ENCODE assay signal across 22 mouse cellular contexts in the genomic region with DNA sequence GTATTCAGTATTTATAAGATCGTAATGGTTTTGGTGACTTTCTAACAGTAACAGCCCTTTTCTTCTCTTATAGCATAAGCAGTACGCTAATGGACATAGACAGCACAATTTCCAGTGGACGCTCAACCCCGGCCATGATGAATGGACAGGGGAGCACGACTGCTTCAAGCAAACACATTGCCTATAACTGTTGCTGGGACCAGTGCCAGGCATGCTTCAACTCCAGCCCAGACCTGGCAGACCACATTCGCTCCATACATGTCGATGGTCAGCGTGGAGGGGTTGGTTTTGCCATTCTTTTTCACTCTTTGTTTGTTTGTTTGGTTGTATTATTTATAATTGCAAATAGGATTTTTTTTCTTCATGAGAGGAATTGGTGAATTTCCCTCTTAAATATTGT. TPM values are rescaled to one million over a fixed set of nuclear protein-coding genes. Genes with fewer than 3 reads are reported as not detected.
DNase-seq lines count a peak whose midpoint lies in the region; ATAC-seq and TF ChIP-seq lines count a peak whose summit lies in the region.
"Had no signal": no experiment of that assay in that cellular context is flagged by ENCODE, and none has a peak within 500 bp of the region (broad histone marks: within the 10 kb centered on the region; RNA-seq: fewer than 3 reads in every experiment).

No protein-coding gene starts in this region.

- DNase-seq in heart, adult 2 months: no peak
- DNase-seq in hindbrain, postnatal 0 days (ENCODE audit: low spot score): peak; percentile 16
- DNase-seq in hindbrain, embryonic 14.5 days (ENCODE audit: low spot score): no peak
- peak; percentile 42 for DNase-seq in cerebellum, adult 11-12 months
- DNase-seq in cerebellum, postnatal 10 days: peak; percentile 57 to 75
- no peak for DNase-seq in layer of hippocampus, postnatal 36 days
- DNase-seq in right cerebral cortex, postnatal 25 days: no peak
- DNase-seq: forebrain, postnatal 0 days; gastrocnemius, postnatal 25 days; heart, postnatal 36 days; kidney, adult 18-20 months; kidney, postnatal 4 days; liver, postnatal 0 days had no signal

- no peak overlapping the region for H3K4me2 ChIP-seq in heart, embryonic 15.5 days
- H3K4me2 ChIP-seq in hindbrain, postnatal 0 days (ENCODE audit: low read depth, low read length): no peak overlapping the region
- H3K4me2 ChIP-seq in hindbrain, embryonic 14.5 days (replicated peaks): no peak overlapping the region
- H3K4me2 ChIP-seq: embryonic facial prominence, embryonic 12.5 days; limb, embryonic 12.5 days; liver, embryonic 11.5 days had no signal

- no peak for TF ChIP-seq CTCF in heart, adult 2 months (IDR thresholded peaks at IDR 0.05)
- TF ChIP-seq CTCF in hindbrain, postnatal 0 days (IDR thresholded peaks at IDR 0.05; ENCODE audit: low read depth): no peak

- intact Hi-C loops in heart, adult 2 months (cut with DNase I): no loop called here

- no peaks in the 10 kb centered on the region for H3K9me3 ChIP-seq in heart, embryonic 15.5 days (replicated peaks)
- H3K9me3 ChIP-seq in hindbrain, postnatal 0 days (ENCODE audit: low read length): no peaks in the 10 kb centered on the region
- no peaks in the 10 kb centered on the region for H3K9me3 ChIP-seq in hindbrain, embryonic 14.5 days (ENCODE audit: control insufficient read depth, low read length)
- H3K9me3 ChIP-seq: embryonic facial prominence, embryonic 12.5 days; limb, embryonic 12.5 days had no signal

- H3K79me2 ChIP-seq in heart, adult 2 months (replicated peaks; ENCODE audit: control insufficient read depth, insufficient read depth, low read length): peaks cover 3% of the 10 kb centered on the region

- no peaks in the 10 kb centered on the region for H3K27me3 ChIP-seq in heart, embryonic 15.5 days
- H3K27me3 ChIP-seq in heart, adult 2 months (ENCODE audit: control insufficient read depth, insufficient read depth, low read length): no peaks in the 10 kb centered on the region
- H3K27me3 ChIP-seq in hindbrain, postnatal 0 days (ENCODE audit: insufficient read depth, low read length): no peaks in the 10 kb centered on the region
- no peaks in the 10 kb centered on the region for H3K27me3 ChIP-seq in hindbrain, embryonic 14.5 days (ENCODE audit: control insufficient read depth, insufficient read depth, low read length)
- H3K27me3 ChIP-seq: embryonic facial prominence, embryonic 12.5 days; limb, embryonic 12.5 days; Patski had no signal

- WGBS in heart, embryonic 15.5 days: 66% methylated on average over 8 of the region's 8 CpGs
- WGBS in heart, adult 2 months: 68% methylated on average over 8 of the region's 8 CpGs
- 55% methylated on average over 8 of the region's 8 CpGs for WGBS in hindbrain, postnatal 0 days
- WGBS in hindbrain, embryonic 14.5 days: 78% methylated on average over 8 of the region's 8 CpGs

- ATAC-seq in heart, embryonic 15.5 days (replicated peaks; ENCODE audit: insufficient number of reproducible peaks, insufficient read depth, low FRiP score, low read depth): no peak
- ATAC-seq in hindbrain, postnatal 0 days: no peak
- no peak for ATAC-seq in hindbrain, embryonic 14.5 days (ENCODE audit: low FRiP score)
- ATAC-seq: forebrain, postnatal 0 days; inflammation-experienced regulatory T-cells, adult 6 months; liver, postnatal 0 days; lung, postnatal 0 days; Patski had no signal

- no peak overlapping the region for H3K4me3 ChIP-seq in heart, embryonic 15.5 days
- no peak overlapping the region for H3K4me3 ChIP-seq in heart, adult 2 months
- no peak overlapping the region for H3K4me3 ChIP-seq in hindbrain, postnatal 0 days (ENCODE audit: low read length)
- H3K4me3 ChIP-seq in hindbrain, embryonic 14.5 days (replicated peaks; ENCODE audit: low read length): no peak overlapping the region
- H3K4me3 ChIP-seq: embryonic facial prominence, embryonic 12.5 days; limb, embryonic 12.5 days had no signal

- TF ChIP-seq EP300 in heart, adult 2 months (IDR thresholded peaks at IDR 0.05; ENCODE audit: insufficient read depth, low read depth, low read length): no peak

- H3K9ac ChIP-seq in heart, embryonic 15.5 days: no peak overlapping the region
- no peak overlapping the region for H3K9ac ChIP-seq in heart, adult 2 months (ENCODE audit: low read depth, low read length)
- H3K9ac ChIP-seq in hindbrain, postnatal 0 days (replicated peaks; ENCODE audit: low read length): no peak overlapping the region
- no peak overlapping the region for H3K9ac ChIP-seq in hindbrain, embryonic 14.5 days
- H3K9ac ChIP-seq: embryonic facial prominence, embryonic 12.5 days; forebrain, postnatal 0 days; limb, embryonic 12.5 days; liver, postnatal 0 days had no signal

- H3K4me1 ChIP-seq in heart, embryonic 15.5 days (replicated peaks): peaks cover 8% of the 10 kb centered on the region
- H3K4me1 ChIP-seq in heart, adult 2 months (ENCODE audit: control insufficient read depth, insufficient read depth, low read length): peaks cover 2% of the 10 kb centered on the region; the same call in 1 of the 2 replicates
- H3K4me1 ChIP-seq in hindbrain, postnatal 0 days (ENCODE audit: insufficient read depth, low read length): peaks cover 5% of the 10 kb centered on the region; the same call in 1 of the 2 replicates
- H3K4me1 ChIP-seq in hindbrain, embryonic 14.5 days (replicated peaks; ENCODE audit: control insufficient read depth, insufficient read depth, low read length): 0 out of 2 replicates have a peak, but pooled peaks cover 18% of the 10 kb centered on the region
- H3K4me1 ChIP-seq: limb, embryonic 12.5 days had no signal

- TF ChIP-seq POLR2A in heart, adult 2 months (IDR thresholded peaks at IDR 0.05; ENCODE audit: insufficient read depth, low read depth, low read length): no peak

- H3K27ac ChIP-seq in heart, embryonic 15.5 days: peak overlapping the region; percentile 16; the same call in 1 of the 2 replicates
- H3K27ac ChIP-seq in heart, adult 2 months: no peak overlapping the region
- no peak overlapping the region for H3K27ac ChIP-seq in hindbrain, postnatal 0 days
- H3K27ac ChIP-seq in hindbrain, embryonic 14.5 days: no peak overlapping the region
- H3K27ac ChIP-seq: embryonic facial prominence, embryonic 12.5 days; limb, embryonic 12.5 days; macrophage; stomach, postnatal 0 days had no signal

- H3K36me3 ChIP-seq in heart, embryonic 15.5 days: peaks cover 23% of the 10 kb centered on the region
- H3K36me3 ChIP-seq in heart, adult 2 months (ENCODE audit: control insufficient read depth, insufficient read depth, low read length): peaks cover 2% of the 10 kb centered on the region; the same call in 1 of the 2 replicates
- peaks cover 9% of the 10 kb centered on the region; the same call in 1 of the 2 replicates for H3K36me3 ChIP-seq in hindbrain, postnatal 0 days (ENCODE audit: insufficient read depth, low read length)
- peaks cover 42% of the 10 kb centered on the region for H3K36me3 ChIP-seq in hindbrain, embryonic 14.5 days (replicated peaks; ENCODE audit: control insufficient read depth, insufficient read depth)

RNA-seq across cellular contexts. Expression of gene Aebp2, which starts 11.2 kb away (rescaled TPM):
- 7.3 and 9.2 TPM in 2 replicates for polyA plus RNA-seq in heart, embryonic 15.5 days (2015; fragmentation: Nextera tagmentation; extraction: Ambion mirVana)
- total RNA-seq in heart, adult 2 months (2021): 10 to 100 TPM; 35.3 to 37.5 TPM
- 15.0 and 22.5 TPM in 2 replicates for polyA plus RNA-seq in heart, adult 2 months (2012; rRNA removed)
- total RNA-seq in hindbrain, postnatal 0 days (2014; rRNA removed): 29.3 and 30.4 TPM in 2 replicates
- 5.1 and 5.9 TPM in 2 replicates for polyA plus RNA-seq in hindbrain, postnatal 0 days (2015; fragmentation: Nextera tagmentation; extraction: Ambion mirVana)
- polyA plus RNA-seq in hindbrain, embryonic 14.5 days (2014; fragmentation: Nextera tagmentation; extraction: Ambion mirVana): 10.6 and 11.3 TPM in 2 replicates
- total RNA-seq in layer of hippocampus, postnatal 36 days (2021): 10 to 100 TPM; 61.0 to 63.3 TPM

Comparison
In these comparisons a context has a peak if more than half of its experiments do, and no peak if none do; other contexts are left out.
1. DNase-seq: peak in hindbrain, postnatal 0 days (single experiment), cerebellum, adult 11-12 months (single experiment) and cerebellum, postnatal 10 days (2 of 2); none in heart, adult 2 months (0 of 2), hindbrain, embryonic 14.5 days (single experiment), layer of hippocampus, postnatal 36 days (0 of 2) and right cerebral cortex, postnatal 25 days (single experiment).